Mouse (Mus musculus): ENCODE results near the gene Rrnad1. TPM values are rescaled to one million over a fixed set of nuclear protein-coding genes. Genes with fewer than 3 reads are reported as not detected.

Gene Rrnad1
- polyA plus RNA-seq, 1 experiment, result 1.3 TPM

DNA sequence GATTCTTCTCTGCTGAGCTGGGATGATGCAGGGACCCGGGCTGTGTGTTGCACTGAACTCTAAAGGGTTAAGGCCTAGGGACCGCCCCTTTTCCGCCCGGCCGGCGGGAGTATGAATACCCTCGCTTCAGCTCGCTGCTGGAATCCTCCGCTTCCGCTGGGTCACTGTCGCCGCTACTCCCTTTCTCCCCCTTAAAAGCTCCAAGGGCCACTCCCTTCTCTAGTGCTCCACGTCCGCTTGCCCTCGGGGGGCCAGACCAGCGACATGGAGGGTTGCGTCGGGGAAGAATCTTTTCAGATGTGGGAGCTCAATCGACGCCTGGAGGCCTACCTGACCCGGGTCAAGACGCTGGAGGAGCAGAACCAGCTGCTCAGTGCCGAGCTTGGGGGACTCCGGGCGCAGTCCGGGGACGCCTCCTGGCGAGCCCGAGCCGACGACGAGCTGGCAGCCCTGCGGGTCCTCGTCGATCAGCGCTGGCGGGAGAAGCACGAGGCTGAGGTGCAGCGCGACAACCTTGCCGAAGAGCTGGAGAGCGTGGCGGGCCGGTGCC lies 40.5 kb upstream of the Rrnad1 start, which contains the start of gene Nes:
Nes (plus strand) TSS at position 140 of the 550 bp plus-strand sequence.
- H3K27me3 ChIP-seq (ENCODE audit: control insufficient read depth), result peaks cover 79% of the 10 kb centered on the region
- H3K4me1 ChIP-seq (ENCODE audit: control insufficient read depth), result no peaks in the 10 kb centered on the region; the same call in none of the 2 replicates
- H3K4me3 ChIP-seq (replicated peaks), result no peak within 1 kb of the TSS
- H3K36me3 ChIP-seq (ENCODE audit: control insufficient read depth), result no peaks in the 10 kb centered on the region
- TF ChIP-seq TAL1 (IDR thresholded peaks at IDR 0.05; ENCODE audit: low read length) (no peak), GATA1 (IDR thresholded peaks at IDR 0.05; ENCODE audit: low read length) (no peak)
- no peaks in the 10 kb centered on the region for H3K9me3 ChIP-seq (ENCODE audit: control insufficient read depth, low read length)

DNA sequence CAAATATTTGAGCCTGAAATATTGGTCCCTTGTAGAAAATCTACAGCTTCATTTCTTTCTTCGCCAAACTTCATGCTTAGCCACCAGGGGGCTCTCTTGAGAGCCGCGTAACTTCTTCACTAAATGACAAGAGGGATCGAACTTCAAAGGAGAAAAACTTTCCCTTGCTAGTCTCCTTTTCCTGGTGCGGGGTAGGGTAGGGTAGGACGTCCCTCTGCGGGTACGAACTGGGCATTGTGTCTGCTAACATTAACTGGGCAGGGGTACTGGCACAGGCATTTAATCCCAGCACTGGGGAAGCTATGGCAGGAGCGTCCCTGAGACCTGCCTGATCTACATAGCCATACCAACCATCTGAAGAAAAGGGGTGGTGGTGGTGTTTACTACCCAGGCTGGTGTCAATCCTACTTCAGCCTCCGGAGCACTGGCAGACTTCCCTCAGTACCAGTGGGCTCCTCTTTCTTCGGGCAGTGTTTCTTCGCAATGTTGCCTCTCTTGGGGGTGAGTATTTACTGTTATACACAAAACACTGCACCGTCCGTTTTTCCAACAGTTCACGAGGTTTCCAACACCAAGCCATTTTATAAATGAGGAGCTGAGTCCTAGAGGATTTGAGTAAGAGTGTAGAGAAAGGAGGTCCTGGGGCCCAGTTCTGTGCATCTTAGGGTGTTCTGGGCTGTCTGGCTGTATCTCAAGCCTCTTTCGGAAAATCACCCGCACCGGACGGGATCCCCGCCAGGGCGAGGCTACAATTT lies 39.8 kb upstream of the Rrnad1 start:
- no peaks in the 10 kb centered on the region for H3K36me3 ChIP-seq (ENCODE audit: control insufficient read depth)
- H3K9me3 ChIP-seq (ENCODE audit: control insufficient read depth, low read length), result no peaks in the 10 kb centered on the region
- no peak overlapping the region for H3K4me3 ChIP-seq (replicated peaks)
- no peaks in the 10 kb centered on the region; the same call in none of the 2 replicates for H3K4me1 ChIP-seq (ENCODE audit: control insufficient read depth)
- TF ChIP-seq TAL1 (IDR thresholded peaks at IDR 0.05; ENCODE audit: low read length) (no peak), GATA1 (IDR thresholded peaks at IDR 0.05; ENCODE audit: low read length) (no peak)
- H3K27me3 ChIP-seq (ENCODE audit: control insufficient read depth), result peaks cover 73% of the 10 kb centered on the region

DNA sequence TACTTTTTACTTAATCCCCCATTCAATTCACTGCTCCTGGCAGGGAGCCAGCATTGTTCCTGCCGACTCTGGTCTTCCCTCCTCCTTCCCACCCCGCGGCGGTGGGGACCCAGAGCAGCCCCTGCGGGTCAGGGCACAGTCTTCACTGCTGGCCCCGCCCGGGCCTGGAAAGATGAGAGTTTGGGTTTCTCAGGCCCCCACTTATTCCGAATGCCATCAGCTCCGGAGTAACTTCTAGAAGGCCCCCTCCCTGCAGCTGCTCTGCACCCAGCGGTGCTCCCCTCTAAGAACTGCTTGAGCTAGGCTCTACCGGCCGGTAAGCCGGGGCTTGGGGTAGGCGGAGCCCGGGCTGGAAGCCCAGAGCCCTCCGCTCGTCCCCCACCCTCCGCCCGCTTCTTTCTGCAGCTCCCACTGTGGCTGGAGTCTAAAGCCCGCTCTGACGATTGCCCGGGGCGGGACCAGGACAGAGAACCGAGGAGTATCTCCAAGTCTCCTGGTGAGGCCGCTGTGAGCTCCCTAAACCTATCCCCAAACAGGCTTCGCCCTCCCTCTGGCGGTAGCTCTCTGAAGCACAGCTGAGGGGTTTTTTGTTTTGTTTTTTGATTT lies 30.2 kb upstream of the Rrnad1 start:
- Histone ChIP-seq H3K27me3 (ENCODE audit: control insufficient read depth) (peaks cover 60% of the 10 kb centered on the region), H3K4me1 (ENCODE audit: control insufficient read depth) (peaks cover 5% of the 10 kb centered on the region; the same call in 1 of the 2 replicates), H3K4me3 (replicated peaks) (peak overlapping the region; percentile 18), H3K9me3 (ENCODE audit: control insufficient read depth, low read length) (no peaks in the 10 kb centered on the region), H3K36me3 (ENCODE audit: control insufficient read depth) (no peaks in the 10 kb centered on the region)
- no peak for TF ChIP-seq GATA1 (IDR thresholded peaks at IDR 0.05; ENCODE audit: low read length)
- no peak for TF ChIP-seq TAL1 (IDR thresholded peaks at IDR 0.05; ENCODE audit: low read length)

DNA sequence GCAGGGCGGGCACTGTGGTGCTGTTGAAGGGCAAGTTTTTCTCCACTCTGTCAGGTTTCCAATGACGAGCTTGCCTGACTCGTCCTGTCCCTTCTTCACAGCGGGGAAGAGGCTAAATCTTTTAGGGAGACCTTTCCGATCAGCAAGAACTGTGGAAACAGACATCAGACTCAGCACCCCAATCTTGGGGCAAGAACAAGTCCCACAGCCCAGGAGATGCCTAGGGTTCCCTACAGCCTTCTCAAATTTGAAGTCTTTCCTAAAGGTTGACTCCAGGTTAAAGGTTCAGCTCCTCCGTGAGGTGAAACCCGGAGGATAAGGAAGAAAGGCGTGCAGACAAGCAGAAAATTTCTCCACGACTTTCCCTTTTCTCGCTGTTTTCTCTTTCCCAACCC lies 29.7 kb upstream of the Rrnad1 start:
- Histone ChIP-seq H3K36me3 (ENCODE audit: control insufficient read depth) (no peaks in the 10 kb centered on the region), H3K9me3 (ENCODE audit: control insufficient read depth, low read length) (no peaks in the 10 kb centered on the region), H3K27me3 (ENCODE audit: control insufficient read depth) (peaks cover 63% of the 10 kb centered on the region), H3K4me1 (ENCODE audit: control insufficient read depth) (peaks cover 5% of the 10 kb centered on the region; the same call in 1 of the 2 replicates), H3K4me3 (replicated peaks) (peak overlapping the region; percentile 18)
- no peak for TF ChIP-seq TAL1 (IDR thresholded peaks at IDR 0.05; ENCODE audit: low read length)
- TF ChIP-seq GATA1 (IDR thresholded peaks at IDR 0.05; ENCODE audit: low read length), result no peak

DNA sequence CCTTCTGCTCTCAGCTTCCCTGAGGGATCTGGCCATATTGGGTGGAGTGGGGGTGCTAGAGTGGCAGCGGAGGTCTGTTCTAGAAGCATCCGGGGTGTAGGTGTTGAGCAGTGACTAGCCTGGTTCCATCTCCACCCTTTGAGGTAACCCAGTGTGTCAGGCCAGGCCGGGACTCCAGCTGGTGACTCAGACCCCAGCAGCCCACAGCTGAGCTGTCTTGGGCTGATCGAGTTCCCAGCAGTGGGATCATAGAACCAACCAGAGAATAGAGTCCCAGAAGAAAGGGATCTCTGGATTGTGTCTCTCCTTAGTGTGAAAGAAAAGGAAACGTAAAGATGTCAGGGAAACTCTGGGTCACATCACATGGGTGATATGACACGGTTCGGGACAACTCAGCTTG lies 28.9 kb upstream of the Rrnad1 start:
- no peak for TF ChIP-seq TAL1 (IDR thresholded peaks at IDR 0.05; ENCODE audit: low read length)
- Histone ChIP-seq H3K4me1 (ENCODE audit: control insufficient read depth) (peaks cover 5% of the 10 kb centered on the region; the same call in 1 of the 2 replicates), H3K27me3 (ENCODE audit: control insufficient read depth) (peaks cover 72% of the 10 kb centered on the region), H3K36me3 (ENCODE audit: control insufficient read depth) (no peaks in the 10 kb centered on the region), H3K4me3 (replicated peaks) (no peak overlapping the region), H3K9me3 (ENCODE audit: control insufficient read depth, low read length) (no peaks in the 10 kb centered on the region)

DNA sequence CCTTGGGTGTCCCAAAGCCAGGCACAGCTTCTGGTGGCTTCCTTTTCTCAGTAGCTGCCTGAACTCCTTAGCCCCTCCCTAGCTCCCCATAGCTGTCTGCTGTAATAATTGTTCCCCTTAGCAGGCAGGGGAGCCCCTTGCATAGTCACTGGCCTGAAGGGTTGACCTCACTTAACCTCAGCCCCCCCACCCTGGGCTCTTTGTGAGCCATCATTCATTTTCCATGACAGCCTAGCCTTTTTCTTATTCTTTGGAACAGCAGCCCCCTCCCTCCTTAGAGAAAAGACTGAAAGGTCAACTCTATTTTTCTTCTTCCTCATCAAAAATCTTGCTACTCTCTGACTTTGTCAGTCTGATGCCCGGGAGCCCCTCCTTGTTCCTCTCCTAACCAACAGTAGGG lies 28.4 kb upstream of the Rrnad1 start:
- no peak for TF ChIP-seq TAL1 (IDR thresholded peaks at IDR 0.05; ENCODE audit: low read length)
- TF ChIP-seq GATA1 (IDR thresholded peaks at IDR 0.05; ENCODE audit: low read length), result no peak
- Histone ChIP-seq H3K36me3 (ENCODE audit: control insufficient read depth) (no peaks in the 10 kb centered on the region), H3K4me3 (replicated peaks) (no peak overlapping the region), H3K4me1 (ENCODE audit: control insufficient read depth) (peaks cover 5% of the 10 kb centered on the region; the same call in 1 of the 2 replicates), H3K27me3 (ENCODE audit: control insufficient read depth) (peaks cover 76% of the 10 kb centered on the region), H3K9me3 (ENCODE audit: control insufficient read depth, low read length) (no peaks in the 10 kb centered on the region)

DNA sequence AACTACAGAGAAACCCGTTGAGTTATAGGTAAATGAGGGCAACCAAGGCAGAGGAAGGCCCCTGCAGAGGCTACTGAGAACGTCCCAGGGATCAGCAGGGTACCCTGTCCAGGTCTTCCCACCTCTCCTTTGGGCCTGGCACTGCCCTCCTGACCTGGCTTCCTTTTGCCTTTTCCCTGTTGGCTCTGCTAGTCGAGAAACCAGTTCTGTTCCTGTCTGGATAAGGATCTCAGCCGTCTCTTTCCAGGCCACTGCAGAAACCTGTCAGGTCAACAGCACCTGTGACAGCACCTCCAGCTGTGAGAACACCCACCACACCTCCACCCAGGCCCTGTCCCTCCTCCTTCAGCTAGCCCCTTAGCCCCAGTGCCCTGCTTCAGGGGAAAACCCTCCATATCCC lies 28.0 kb upstream of the Rrnad1 start:
- H3K4me3 ChIP-seq (replicated peaks), result no peak overlapping the region
- H3K36me3 ChIP-seq (ENCODE audit: control insufficient read depth), result no peaks in the 10 kb centered on the region
- TF ChIP-seq TAL1 (IDR thresholded peaks at IDR 0.05; ENCODE audit: low read length), result no peak
- no peak for TF ChIP-seq GATA1 (IDR thresholded peaks at IDR 0.05; ENCODE audit: low read length)
- no peaks in the 10 kb centered on the region for H3K9me3 ChIP-seq (ENCODE audit: control insufficient read depth, low read length)
- peaks cover 5% of the 10 kb centered on the region; the same call in 1 of the 2 replicates for H3K4me1 ChIP-seq (ENCODE audit: control insufficient read depth)
- peaks cover 80% of the 10 kb centered on the region for H3K27me3 ChIP-seq (ENCODE audit: control insufficient read depth)

DNA sequence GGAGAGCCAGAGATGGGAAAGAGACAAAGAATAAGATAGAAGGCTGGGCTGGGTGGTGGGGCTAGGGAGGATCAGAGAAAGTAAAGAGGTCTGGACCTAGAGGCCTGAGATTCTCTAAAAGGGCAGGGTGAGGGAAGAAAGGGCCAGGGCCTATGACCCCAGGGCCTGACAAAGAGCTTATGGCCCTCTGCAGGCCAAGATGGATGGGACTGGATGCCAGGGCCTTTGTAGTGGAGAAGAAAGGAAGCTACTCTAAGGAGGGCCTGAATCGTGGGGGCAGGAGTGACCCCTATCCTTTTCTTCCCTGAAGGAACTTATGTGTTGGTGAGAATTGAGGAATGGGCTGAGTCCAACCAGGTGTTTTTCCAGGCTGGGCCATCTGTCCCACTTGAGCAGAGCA lies 27.5 kb upstream of the Rrnad1 start:
- Histone ChIP-seq H3K4me1 (ENCODE audit: control insufficient read depth) (peaks cover 5% of the 10 kb centered on the region; the same call in 1 of the 2 replicates), H3K36me3 (ENCODE audit: control insufficient read depth) (no peaks in the 10 kb centered on the region), H3K9me3 (ENCODE audit: control insufficient read depth, low read length) (no peaks in the 10 kb centered on the region), H3K27me3 (ENCODE audit: control insufficient read depth) (peaks cover 82% of the 10 kb centered on the region), H3K4me3 (replicated peaks) (no peak overlapping the region)
- no peak for TF ChIP-seq TAL1 (IDR thresholded peaks at IDR 0.05; ENCODE audit: low read length)
- TF ChIP-seq GATA1 (IDR thresholded peaks at IDR 0.05; ENCODE audit: low read length), result no peak

DNA sequence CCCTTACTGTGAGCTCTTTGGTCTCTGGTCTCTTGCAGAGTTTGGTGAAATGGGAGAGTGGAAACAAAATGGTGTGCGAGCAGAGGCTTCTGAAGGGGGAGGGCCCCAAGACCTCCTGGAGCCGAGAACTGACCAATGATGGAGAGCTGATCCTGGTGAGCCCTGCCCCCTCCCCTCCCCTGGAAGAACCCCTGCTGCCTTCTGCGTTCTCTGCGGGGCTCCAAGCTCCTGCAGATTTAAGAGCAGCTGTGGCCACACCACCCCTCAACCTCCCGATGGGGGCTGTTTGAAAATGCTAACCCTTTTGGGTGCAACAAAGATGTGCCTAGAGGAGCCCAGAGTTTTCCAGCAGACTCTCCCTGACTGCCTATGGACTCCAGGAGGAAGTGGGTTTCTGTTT lies 21.9 kb upstream of the Rrnad1 start:
- Histone ChIP-seq H3K4me1 (ENCODE audit: control insufficient read depth) (no peaks in the 10 kb centered on the region; the same call in 1 of the 2 replicates), H3K36me3 (ENCODE audit: control insufficient read depth) (no peaks in the 10 kb centered on the region), H3K27me3 (ENCODE audit: control insufficient read depth) (peaks cover 93% of the 10 kb centered on the region), H3K9me3 (ENCODE audit: control insufficient read depth, low read length) (no peaks in the 10 kb centered on the region; the same call in 1 of the 2 replicates), H3K4me3 (replicated peaks) (no peak overlapping the region)
- TF ChIP-seq GATA1 (IDR thresholded peaks at IDR 0.05; ENCODE audit: low read length), result no peak
- TF ChIP-seq TAL1 (IDR thresholded peaks at IDR 0.05; ENCODE audit: low read length), result no peak

Measured in erythroblast, embryonic 14.5 days (primary cell).